Mouse (Mus musculus) liver, embryonic 14.5 days (tissue): Measurements from ENCODE around the gene Rom1.

Experiments used
- CTCF ChIP-seq: IDR thresholded peaks from 2 replicates; pipeline ENCODE4 v1.5.1; 2016; ENCODE audit warnings: antibody characterized with exemption, low read depth, control low read depth
- EP300 ChIP-seq: IDR thresholded peaks from 2 replicates; pipeline ENCODE4 v1.6.1; 2016; ENCODE audit warnings: antibody characterized with exemption, low read depth

DNA sequence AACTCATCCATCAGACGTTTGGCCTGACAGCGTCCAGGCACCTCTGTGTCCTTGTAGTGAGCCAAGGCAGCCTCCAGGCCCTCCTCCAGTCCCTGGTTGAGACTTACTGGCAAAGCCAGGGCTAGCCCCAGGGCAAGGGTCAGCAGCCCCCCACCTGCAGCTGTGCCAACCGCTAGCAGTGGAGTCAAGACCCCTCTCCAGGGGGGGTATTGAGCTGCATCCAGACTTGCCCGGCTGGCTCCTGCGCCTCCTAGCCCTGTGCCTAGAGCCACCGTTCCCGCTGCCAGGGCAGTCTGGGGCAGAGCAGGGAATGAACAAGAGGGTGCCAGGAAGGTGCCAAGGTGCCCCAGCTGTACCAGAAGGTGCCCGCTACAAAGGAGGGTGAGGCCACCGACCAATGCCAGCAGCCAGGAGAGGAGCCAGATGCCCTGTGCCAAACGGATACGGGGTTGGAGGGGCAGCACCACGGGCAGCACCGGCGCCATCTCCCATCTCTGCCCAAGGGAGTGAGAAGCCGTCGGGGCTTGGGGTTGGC, 400 bp downstream of the Rom1 start:
- no peak for TF ChIP-seq CTCF
- no peak for TF ChIP-seq EP300
